Mouse (Mus musculus) megakaryocyte progenitor cell, adult 5-6 weeks (primary cell): ENCODE measurements at regions not wholly inside any gene's neighbourhood (a gene's known extent, or its start where the extent isn't known, plus 50 kb on each side); places are given as distances from the start of the nearest gene placed in this dataset.

Experiments
- ATAC-seq: replicated peaks from 2 replicates; pipeline ENCODE4 v1.8.0; 2016; ENCODE audit warnings: mild to moderate bottlenecking, moderate TSS enrichment, inconsistent platforms; ENCODE audit not compliant: poor library complexity

GRCm38 (mm10) chr9:25374161-25374560 is 107.2 kb upstream of the Eepd1 start:
- no peak for ATAC-seq

GRCm38 (mm10) chr9:25376209-25376608 is 105.1 kb upstream of the Eepd1 start:
- ATAC-seq: no peak

GRCm38 (mm10) chr9:25377771-25378747 is 103.3 kb upstream of the Eepd1 start:
- no peak for ATAC-seq

- ATAC-seq: no peak
Observed at GRCm38 (mm10) chr9:25385333-25385732, 96.0 kb upstream of the Eepd1 start.

- ATAC-seq: no peak
Observed at GRCm38 (mm10) chr9:25387876-25388650, 93.3 kb upstream of the Eepd1 start.

GRCm38 (mm10) chr9:25389351-25389750 is 92.0 kb upstream of the Eepd1 start:
- ATAC-seq: no peak

- ATAC-seq: peak; percentile 98
Observed at GRCm38 (mm10) chr9:25400647-25401335, 80.6 kb upstream of the Eepd1 start.

GRCm38 (mm10) chr9:25405848-25406247 is 75.5 kb upstream of the Eepd1 start:
- no peak for ATAC-seq

- no peak for ATAC-seq
Observed at GRCm38 (mm10) chr9:25408518-25408917, 72.8 kb upstream of the Eepd1 start.

GRCm38 (mm10) chr9:25409729-25410128 is 71.6 kb upstream of the Eepd1 start:
- no peak for ATAC-seq

GRCm38 (mm10) chr9:25413873-25414272 is 67.5 kb upstream of the Eepd1 start:
- ATAC-seq: no peak

- no peak for ATAC-seq
Observed at GRCm38 (mm10) chr9:25414315-25414714, 67.0 kb upstream of the Eepd1 start.

GRCm38 (mm10) chr9:25426941-25427340 is 54.4 kb upstream of the Eepd1 start:
- ATAC-seq: no peak

GRCm38 (mm10) chr9:25429450-25430213 is 51.7 kb upstream of the Eepd1 start:
- ATAC-seq: peak; percentile 88
